In the genomic region with DNA sequence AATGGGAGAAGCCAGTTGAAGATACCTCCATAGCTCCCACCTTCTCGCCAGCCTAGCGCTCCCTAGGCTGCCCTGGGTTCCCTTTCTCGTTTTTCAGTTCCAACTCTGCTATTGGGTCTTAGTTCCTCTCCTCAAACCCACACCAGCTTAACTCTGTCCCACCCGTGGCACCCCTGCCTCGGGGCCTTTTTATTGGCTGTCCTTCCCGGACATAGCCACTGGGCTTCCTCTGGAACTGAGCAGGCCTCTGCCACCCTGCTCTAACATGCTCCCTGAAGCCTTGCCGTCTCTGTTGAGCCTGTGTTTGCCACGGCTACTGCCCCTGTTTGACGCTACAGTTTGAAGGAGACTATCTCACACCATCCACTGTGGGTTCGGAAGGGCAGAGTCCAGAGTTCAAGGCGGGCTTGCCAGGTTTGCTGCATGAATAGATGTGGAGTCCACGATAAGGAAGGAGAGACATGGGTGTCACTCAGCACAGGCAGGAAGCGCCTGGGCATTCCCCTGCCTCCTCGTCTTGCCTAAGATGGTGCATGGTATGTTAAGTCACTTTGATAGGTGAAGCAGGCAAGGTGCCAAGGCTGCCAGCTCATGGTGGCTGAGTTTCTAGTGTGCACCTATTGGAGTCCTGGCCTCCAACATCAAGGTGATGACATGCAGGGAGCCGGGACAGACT, we compare ENCODE assay signal across 11 mouse cellular contexts.
A peak's percentile ranks its signal among the peaks of the same experiment; 100 is the strongest.
DNase-seq lines count a peak whose midpoint lies in the region; ATAC-seq and TF ChIP-seq lines count a peak whose summit lies in the region.
"Had no signal": no experiment of that assay in that cellular context is flagged by ENCODE, and none has a peak within 500 bp of the region (broad histone marks: within the 10 kb centered on the region; RNA-seq: fewer than 3 reads in every experiment).

No protein-coding gene starts in this region.

- peaks cover 51% of the 10 kb centered on the region for H3K4me1 ChIP-seq in heart, embryonic 10.5 days
- H3K4me1 ChIP-seq in heart, adult 2 months (ENCODE audit: control insufficient read depth, insufficient read depth, low read length), result peaks cover 3% of the 10 kb centered on the region

- peak; percentile 82 for ATAC-seq in activated CD4-positive, CD25-positive, alpha-beta regulatory T cell, adult 4 months

- H3K27ac ChIP-seq in heart, embryonic 10.5 days, result peak overlapping the region; percentile 78
- H3K27ac ChIP-seq in heart, adult 2 months, result no peak overlapping the region
- H3K27ac ChIP-seq: hindbrain, embryonic 14.5 days had no signal

- DNase-seq in heart, embryonic 10.5 days (ENCODE audit: low spot score), result no peak
- DNase-seq in heart, adult 2 months, result no peak
- DNase-seq in kidney, postnatal 14 days, result peak; percentile 82
- peak; percentile 80 for DNase-seq in naive thymus-derived CD4-positive, alpha-beta T cell, adult 2 months (ENCODE audit: low read depth)
- no peak for DNase-seq in gastrocnemius, postnatal 4 days (ENCODE audit: low spot score in 2 of 2)
- DNase-seq in retina, embryonic 14.5 days (ENCODE audit: low spot score), result no peak
- no peak for DNase-seq in right cerebral cortex, adult 18-20 months
- DNase-seq: cerebellum, adult 11-12 months; right cerebral cortex, postnatal 14 days had no signal

- WGBS in heart, embryonic 10.5 days, result 72% methylated on average over 15 of the region's 15 CpGs
- WGBS in heart, adult 2 months, result 75% methylated on average over 15 of the region's 15 CpGs

- intact Hi-C loops in heart, adult 2 months (cut with DNase I), result no loop called here

- TF ChIP-seq EP300 in heart, adult 2 months (IDR thresholded peaks at IDR 0.05; ENCODE audit: insufficient read depth, low read depth, low read length), result no peak

- H3K79me2 ChIP-seq in heart, adult 2 months (replicated peaks; ENCODE audit: control insufficient read depth, insufficient read depth, low read length), result no peaks in the 10 kb centered on the region

- TF ChIP-seq POLR2A in heart, adult 2 months (IDR thresholded peaks at IDR 0.05; ENCODE audit: insufficient read depth, low read depth, low read length), result no peak

- no peak overlapping the region for H3K4me3 ChIP-seq in heart, embryonic 10.5 days
- H3K4me3 ChIP-seq in heart, adult 2 months, result no peak overlapping the region

- no peaks in the 10 kb centered on the region for H3K27me3 ChIP-seq in heart, embryonic 10.5 days (ENCODE audit: insufficient read depth, poor library complexity, severe bottlenecking)
- H3K27me3 ChIP-seq in heart, adult 2 months (ENCODE audit: control insufficient read depth, insufficient read depth, low read length), result no peaks in the 10 kb centered on the region

- no peak for TF ChIP-seq CTCF in heart, adult 2 months (IDR thresholded peaks at IDR 0.05)

- no peak overlapping the region for H3K9ac ChIP-seq in heart, adult 2 months (ENCODE audit: low read depth, low read length)
- H3K9ac ChIP-seq: hindbrain, embryonic 14.5 days had no signal

- H3K9me3 ChIP-seq in heart, embryonic 10.5 days, result no peaks in the 10 kb centered on the region

- H3K36me3 ChIP-seq in heart, embryonic 10.5 days, result no peaks in the 10 kb centered on the region
- H3K36me3 ChIP-seq in heart, adult 2 months (ENCODE audit: control insufficient read depth, insufficient read depth, low read length), result no peaks in the 10 kb centered on the region

Comparison
In these comparisons a context has a peak if more than half of its experiments do, and no peak if none do; other contexts are left out.
1. DNase-seq: peak in kidney, postnatal 14 days (single experiment) and naive thymus-derived CD4-positive, alpha-beta T cell, adult 2 months (single experiment); none in heart, embryonic 10.5 days (single experiment), heart, adult 2 months (0 of 2), gastrocnemius, postnatal 4 days (0 of 2), retina, embryonic 14.5 days (single experiment) and right cerebral cortex, adult 18-20 months (single experiment).